Mouse (Mus musculus) erythroblast, adult 5-6 weeks (primary cell): ENCODE results near the gene Carnmt1. TPM values are rescaled to one million over a fixed set of nuclear protein-coding genes. Genes with fewer than 3 reads are reported as not detected.

ENCODE experiments used
- ATAC-seq: replicated peaks from 2 replicates; pipeline ENCODE4 v1.8.0; 2016; ENCODE audit warnings: moderate number of reproducible peaks, mild to moderate bottlenecking, moderate TSS enrichment, inconsistent platforms; ENCODE audit not compliant: poor library complexity, low FRiP score, severe bottlenecking
- total RNA-seq, 2 experiments: library from RNA; stranded (forward) in 1 of 2; stranded (reverse) in 1 of 2; fragments of 150-400 nt in 1 of 2; fragments of 200-764, 138-1000 nt in 1 of 2; gene quantifications; 2 replicates each; pipeline versions ENCODE4 v1.2.3 to v1.2.4; 2015 to 2017; ENCODE audit warnings: low replicate concordance in 2 of 2

The Carnmt1 gene
- total RNA-seq (2015; ENCODE audit: low replicate concordance) (10.2 and 10.9 TPM in 2 replicates), total RNA-seq (2017; ENCODE audit: low replicate concordance) (9.3 and 11.7 TPM in 2 replicates)

DNA sequence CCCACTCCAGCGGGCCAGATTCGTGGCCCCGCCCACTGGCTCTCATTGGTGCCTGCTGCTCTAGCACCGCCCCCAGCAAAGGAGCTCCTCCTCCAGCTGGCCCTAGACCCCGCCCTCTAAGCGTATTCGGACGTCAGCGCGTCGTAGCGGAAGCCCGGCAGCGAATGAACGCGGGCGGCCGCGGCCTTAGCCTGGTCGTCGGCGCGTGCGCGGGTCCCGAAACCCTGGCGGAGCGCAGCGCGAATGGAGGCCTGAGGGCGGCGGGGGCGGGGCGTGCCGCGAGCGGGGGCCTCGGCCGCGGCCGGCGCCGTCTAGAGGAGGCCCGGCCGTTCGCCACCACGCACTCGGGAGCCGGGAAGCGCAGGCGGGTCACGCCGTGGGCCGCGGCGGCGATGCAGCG is at the start of gene Carnmt1:
TSS of gene Carnmt1 (plus strand) at position 157 of the 400 bp plus-strand sequence.
- ATAC-seq: peak; percentile 95

DNA sequence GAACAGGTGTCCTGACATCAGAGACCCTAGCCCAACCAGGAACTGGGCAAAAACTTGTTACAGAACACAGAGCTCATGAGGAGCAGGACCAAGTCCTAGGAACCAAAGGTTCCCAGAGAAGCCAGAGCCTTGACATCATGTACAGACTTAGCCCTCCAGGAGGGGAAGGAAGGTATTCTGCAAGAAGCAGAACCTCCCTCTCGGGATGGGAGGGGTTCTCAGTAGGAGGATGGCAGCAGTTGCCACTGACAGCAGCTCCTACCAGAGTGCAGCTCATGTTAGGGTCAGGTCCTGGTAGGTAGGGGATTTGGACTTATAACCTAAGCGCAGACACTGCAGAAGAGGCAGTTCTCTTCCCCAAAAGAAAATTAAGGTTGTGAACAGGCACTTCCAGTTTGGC is 46.7 kb upstream of the Carnmt1 start:
- ATAC-seq: no peak

DNA sequence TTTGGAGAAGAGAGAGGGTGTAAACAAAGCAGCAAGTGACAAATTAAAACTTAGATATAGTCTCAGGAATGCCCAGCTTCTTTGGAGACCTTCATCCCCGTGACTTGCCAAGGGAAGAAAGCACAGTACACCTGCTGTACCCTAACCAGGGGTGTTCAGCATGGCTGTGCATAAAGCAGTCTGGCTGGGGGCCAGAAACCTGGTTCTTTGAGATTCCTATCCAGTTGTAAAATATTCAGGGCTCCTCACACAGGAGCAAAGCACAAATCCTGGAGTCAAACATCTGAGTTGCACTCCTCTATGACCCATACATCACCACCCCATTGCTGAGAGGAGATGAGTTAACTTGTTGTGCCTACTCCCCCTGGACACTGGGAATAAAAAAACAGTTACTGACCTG is 41.0 kb upstream of the Carnmt1 start:
- ATAC-seq: no peak

DNA sequence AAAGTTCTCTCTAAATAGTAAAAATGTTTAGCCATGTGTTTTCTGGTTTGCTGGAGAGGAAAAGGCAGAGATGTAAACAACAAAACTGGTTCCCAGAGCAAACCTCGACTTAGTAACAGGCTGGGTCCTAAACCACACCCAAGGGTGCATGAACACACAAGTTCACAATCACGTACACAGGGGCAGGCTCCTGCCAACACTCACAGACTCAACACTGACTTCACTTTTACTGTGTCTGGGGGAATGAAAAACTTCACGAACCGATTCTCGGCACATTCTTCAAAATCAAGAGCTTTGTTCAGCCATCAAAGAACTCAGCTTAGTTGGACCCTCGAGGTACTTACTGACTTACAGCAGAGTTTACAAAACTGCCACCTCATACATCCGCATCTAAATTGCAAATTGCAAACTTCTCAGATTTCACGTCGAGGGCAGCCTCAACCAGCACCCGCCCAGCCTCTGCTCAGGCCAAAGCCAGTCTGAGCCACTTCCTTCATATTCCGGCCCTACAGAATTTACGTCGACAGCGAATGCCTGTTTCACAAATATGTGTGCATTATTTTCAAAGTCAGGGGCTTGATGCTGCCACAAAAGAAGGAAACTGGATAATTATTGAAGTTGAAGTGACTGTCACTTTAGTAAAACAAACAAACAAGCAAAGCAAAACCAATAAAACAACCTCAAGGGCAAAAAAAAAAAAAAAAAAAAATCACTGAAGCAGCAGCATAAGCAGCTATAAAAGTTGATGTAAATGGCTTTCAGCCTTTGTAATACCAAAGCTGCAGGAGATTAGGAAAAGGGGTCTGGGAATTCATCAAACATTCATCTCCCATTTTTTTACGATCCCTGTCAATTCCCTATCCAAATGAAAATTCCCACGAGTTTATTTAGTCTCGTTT is 40.1 kb upstream of the Carnmt1 start:
- no peak for ATAC-seq

DNA sequence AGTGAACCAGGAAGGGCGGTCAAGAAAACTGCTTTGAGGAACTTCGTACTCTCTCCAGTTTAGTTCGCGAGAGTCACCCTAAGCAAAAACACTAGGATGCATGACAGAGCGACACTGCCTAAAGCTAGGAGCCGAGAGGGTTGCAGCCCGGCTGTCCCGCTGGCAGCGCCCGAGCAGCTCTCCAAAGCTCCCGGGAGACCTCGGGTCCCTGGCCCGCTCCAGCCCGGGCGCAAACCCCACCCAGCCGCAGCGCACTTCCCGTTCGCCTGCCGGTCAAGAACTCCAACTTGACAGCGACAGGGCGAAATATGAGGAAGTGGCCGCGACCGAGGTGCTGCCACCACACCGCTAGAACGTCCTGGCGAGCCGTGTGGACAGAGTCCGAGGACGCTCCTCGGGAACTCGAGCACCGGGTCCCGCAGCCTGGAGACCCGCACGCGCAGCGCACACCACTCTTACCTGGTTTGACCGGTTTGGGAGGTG is 39.4 kb upstream of the Carnmt1 start:
- peak; percentile 64 for ATAC-seq

DNA sequence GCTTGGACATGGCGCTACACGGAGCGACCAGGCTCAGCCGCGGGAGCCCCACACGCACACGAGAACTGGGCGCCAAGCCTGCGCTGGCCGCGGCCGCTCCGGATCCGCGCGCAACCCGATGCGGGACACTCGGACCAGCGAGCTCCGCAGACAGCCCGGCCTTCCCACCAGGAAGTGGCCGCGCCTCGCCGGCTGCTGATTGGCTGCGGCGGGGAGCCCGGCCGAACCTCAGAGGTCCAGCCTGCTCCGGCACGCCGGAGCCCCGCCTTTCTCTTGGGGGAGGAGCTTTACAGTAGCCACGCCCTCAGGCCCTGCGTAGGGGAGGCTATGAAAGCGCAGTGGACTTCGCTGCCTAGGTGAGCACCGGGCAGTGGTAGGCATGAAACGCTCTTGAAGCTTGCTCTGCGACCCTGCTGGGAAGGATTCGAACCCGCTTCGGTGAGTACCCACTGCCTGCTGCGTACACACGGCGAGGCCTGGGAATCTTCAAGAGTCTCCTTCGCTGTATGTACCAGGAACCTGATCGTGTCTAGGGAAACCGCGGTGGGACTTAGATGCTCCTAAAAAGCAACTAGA is 38.8 kb upstream of the Carnmt1 start, which contains the start of the genes Ostf1 and Nmrk1:
TSS of gene Ostf1 (minus strand) at position 180 of the 576 bp plus-strand sequence.
TSS of gene Nmrk1 (plus strand) at position 307 of the 576 bp plus-strand sequence.
- ATAC-seq: peak; percentile 98

DNA sequence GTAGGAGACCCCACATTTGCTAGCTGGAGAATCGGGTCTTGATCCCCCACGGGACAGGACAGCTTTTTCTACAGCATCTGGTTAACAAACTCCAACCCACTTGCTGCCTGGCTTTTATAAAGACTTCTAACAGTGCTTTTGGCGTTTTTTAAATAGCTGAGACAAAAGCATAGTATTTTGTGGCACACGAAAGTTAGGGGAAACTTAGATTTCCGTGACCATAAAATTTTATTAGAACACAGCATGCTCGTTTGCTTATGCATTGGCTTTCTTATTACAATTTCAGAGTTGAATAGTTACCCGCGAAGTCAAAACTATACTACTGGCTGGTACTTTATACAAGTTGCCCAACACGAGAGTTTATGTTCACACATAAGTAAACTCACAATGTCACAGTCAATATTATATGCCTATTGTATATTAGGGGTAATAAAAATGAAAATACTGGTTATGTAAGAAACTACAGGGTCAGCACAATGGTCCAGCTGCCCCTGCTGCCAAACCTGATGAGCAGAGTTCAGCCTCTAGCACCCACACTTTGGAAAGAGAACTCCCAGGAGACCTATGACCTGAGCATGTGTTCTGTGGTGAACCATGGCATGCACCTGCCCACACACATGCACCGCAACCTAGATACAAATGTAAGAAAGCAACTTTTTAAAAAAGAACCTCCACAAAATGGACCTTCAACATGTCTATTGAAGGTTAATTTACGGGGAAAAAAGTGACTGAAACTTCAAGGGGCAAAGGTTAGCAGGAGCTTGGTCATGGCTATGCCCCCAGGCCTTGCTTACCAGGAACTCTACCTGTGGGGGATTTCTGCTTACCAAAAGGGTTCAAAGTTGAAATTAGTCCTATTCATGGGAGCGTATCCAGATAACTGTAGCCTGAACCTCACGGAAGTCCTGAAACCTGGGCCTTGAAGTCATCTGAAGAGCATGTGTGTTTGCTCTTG is 38.1 kb upstream of the Carnmt1 start:
- no peak for ATAC-seq

DNA sequence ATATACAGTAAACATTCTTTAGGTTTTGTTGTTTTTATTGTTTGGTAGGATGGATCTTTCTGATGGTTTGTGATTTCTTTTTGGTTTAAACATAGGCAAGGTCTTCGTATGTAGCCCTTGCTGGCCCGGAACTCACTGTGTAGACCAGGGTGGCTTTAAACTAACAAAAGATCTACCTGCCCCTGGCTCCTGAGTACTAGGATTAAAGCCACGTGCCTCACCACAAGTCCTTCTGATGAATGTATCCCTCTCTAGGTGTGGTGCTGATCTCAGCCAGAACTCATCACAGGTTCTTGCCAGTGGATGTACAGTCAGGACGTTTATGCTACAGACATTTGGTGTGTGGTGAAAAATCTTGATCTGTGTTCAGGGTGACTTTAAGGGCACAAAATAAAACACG is 32.6 kb upstream of the Carnmt1 start:
- no peak for ATAC-seq

DNA sequence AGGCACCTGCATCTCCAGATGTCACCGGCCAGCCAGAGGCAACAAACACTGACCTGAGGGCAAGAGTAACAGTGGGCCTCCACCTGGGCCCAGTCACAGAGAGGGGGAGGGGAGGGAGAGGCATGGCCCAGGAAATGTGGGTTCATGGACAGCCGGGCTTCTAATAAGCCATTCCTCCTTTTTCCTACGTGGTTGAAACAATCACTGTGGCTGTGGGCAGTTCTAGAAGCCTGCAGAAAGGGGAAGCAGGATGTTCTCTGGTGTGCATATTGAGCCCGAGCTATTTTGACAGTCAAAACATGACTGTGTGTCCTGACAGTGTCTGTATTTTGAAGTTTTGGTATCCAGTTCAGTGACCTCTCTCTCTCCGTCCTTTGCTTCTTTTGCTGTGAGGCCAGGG is 31.6 kb upstream of the Carnmt1 start:
- ATAC-seq: no peak

DNA sequence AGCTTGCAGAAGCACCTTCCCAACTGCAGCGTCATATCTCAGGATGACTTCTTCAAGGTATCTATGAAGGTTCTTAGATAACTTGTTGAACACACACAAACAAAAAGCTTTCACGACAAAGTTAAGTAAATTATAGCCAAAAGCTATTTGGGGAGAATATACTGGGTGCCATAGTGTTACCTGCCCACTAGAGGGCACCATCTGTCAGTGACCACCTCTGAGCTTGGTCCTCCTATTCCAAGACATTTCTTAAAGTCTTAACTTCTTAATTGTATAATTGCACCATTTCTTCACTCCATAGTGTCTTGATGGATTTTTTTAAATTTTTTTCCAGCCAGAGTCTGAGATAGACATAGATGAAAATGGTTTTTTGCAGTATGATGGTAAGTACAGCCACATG is 31.0 kb upstream of the Carnmt1 start:
- 0 out of 2 replicates have a peak, but pooled peaks have one; percentile 62 for ATAC-seq

DNA sequence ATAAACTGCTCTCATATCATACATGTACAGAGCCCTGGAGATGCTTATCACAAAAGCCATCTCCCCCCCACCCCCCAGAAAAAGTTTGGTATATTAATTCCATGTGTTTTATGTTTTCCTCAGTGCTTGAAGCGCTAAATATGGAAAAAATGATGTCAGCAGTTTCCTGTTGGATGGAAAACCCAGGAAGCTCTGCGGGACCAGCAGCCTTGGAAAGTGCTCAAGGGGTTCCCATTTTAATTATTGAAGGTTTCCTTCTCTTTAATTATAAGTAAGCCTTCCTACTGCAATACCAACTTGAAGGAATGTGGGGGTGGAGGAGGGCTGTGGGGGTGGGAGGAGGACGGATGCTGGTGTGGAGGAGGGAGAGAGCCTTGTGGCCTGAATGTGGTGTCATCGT is 29.6 kb upstream of the Carnmt1 start:
- ATAC-seq: no peak

DNA sequence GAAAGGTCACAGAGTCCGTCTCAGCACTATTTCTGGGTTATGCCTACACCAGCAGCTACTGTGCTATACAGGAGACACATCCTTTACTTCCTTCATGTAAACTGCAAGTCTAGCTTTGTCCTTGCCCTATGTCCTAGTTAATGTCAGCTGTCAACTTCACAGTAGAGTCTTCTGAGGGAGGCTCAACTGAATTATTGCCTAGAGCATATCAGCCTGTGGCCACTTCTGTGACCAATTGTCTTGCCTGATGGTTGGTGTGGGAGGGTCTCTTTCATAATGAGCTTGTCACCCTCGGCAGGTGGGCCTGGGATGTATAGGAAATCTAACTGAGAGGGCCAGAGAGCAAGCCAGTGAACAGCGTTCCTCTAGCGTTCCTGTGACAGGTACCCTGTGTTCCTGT is 27.2 kb upstream of the Carnmt1 start:
- ATAC-seq: no peak

DNA sequence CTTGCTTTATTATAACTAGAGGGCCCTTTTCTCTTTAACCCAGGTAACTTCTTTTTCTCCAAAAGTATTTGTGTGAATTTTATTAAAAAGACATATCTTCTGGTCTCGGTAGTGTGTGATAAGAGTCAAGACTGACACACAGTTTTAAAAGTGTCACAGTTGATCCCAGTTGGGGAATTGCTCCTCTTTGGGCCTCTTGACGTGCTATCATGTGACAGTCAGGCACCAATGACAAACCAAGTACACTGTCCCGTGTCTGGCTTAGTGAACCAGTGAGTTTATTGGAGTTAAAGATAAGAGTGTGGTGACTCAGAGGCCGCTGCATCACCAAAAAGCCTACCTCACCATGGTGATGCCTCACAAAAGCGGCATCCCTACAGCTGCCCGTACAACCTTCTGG is 26.5 kb upstream of the Carnmt1 start:
- peak; percentile 94 for ATAC-seq

DNA sequence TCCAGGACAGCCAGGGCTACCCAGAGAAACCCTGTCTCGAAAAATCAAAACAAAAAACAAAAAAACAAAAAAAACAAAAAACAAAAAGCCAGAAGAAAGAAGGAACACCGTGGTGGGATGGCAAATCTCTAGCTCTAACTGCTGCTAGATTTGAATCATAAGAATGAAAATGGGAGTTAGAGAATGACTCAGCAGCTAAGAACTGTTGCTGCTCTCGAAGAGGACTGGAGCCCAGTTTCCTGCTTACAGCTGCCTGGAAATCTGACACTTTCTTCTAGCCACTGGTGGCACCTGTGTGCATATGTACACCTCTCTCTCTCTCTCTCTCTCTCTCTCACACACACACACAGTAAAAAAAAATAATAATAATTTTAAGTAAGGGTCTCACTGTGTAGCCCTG is 24.2 kb upstream of the Carnmt1 start:
- 0 out of 2 replicates have a peak, but pooled peaks have one; percentile 24 for ATAC-seq

DNA sequence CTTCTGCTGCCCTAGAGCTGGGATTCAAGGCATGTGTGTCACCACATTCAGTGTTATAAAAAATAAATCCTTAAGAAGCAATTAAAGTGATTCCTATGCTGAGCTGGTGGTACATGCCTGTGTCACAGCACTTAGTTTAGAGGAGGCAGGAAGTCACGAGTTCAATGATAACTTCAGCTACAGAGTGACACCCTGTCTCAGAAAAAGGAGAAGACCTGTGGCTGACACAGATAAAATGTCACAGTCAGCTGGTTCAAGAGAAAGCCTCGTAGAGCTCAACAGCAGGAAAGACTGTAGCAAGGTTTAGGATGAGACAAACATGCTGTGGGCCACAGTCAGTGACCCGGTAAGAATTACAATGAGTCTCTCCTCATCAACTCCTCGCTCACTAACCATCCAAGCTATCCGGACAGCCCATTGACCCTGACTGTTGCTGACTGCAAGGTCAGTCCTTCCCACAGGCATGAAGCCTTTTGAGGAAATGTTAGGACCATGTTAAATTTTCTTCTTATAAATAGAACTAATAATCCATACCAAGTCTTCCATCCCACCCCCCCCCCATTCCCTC is 23.6 kb upstream of the Carnmt1 start:
- ATAC-seq: peak; percentile 83

DNA sequence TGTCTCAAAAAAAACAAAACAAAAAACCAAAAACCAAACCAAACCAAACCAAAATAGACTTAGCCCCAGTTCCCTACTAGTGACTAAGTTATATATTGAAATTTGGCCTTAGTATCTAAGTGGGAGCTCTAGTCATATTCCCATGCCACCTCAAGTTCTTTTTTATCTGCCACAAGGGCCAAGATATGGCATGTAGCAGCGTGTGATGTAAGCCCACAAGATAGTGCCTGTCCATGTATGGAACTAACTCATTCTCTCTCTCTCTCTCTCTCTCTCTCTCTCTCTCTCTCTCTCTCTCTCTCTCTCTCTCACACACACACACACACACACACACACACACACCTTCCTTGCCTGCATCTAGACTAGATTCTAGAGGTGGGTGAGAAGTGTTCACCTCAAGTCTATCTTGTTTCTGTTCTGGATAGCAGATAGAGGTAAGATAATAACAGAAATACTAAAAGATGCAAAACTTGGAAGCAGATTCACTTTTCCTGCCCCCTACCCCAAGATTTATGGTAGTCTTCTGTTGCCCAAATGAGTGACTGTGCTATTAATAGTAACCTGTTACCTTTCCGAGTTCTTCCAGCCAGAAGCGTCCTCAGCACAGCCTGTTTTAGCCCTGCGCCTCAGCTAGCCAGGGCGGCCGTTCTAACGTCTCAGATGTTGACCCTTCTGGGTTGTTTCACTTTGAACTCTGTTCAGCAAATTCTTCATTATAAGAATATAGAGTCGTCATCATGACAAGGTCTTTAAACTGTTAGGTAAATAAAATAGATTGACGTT is 22.6 kb upstream of the Carnmt1 start:
- no peak for ATAC-seq

DNA sequence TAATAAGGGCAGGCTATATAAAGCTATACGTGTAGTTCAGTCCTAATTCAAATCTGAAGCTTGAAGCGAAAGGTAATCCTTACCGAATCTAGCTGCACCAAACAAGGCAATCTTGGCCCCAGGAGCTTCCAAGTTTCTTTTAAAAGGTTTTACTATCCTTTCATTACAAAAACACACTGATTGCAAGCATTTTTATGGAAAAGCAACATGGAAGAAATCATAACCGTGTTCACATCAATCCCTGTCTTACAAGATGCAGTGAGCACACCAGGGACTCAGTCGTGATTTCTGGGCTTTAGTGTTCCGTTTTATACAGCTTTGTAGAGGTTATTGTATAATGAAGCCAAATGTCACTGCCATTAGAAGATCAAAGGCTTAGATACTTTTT is 22.0 kb upstream of the Carnmt1 start:
- no peak for ATAC-seq

DNA sequence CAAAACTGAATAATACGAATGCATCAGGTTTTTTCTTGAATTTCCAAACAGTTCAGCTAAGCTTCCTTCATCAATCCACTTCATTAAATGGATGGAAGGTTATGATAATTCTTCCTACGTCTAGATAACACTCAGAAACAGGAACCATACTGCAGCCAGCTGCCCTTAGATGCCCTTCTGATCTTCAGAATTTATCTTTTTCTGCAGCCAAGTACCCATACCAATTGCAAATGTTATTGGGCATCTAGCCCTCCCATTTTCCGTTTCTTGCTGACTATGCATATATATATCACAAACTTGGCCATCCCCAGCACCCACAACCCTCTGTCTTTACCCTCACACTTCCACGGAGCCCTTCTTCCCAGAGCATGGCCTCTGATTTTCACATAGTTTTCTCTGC is 20.6 kb upstream of the Carnmt1 start:
- no peak for ATAC-seq

DNA sequence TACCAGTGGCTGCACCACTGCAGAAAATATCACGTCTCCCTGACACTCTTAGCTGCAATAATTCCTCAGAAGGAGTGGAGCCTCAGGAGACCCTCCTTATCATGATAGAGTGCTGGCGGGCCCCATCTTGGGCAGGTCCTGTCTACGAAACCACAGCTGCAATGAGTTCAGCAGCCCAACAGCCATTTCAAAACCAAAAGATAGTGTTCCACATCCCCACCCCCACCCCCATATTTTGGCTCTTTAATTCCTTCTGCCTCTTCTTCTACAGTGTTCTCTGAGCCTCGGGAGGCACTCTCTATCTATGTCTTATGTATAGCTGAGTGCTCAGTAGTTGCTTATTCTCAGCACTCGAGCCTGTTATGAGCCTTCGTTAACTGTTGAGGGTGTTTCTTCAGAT is 20.1 kb upstream of the Carnmt1 start:
- no peak for ATAC-seq
